Comparison of ENCODE assay signal across 10 mouse cellular contexts in the genomic region with DNA sequence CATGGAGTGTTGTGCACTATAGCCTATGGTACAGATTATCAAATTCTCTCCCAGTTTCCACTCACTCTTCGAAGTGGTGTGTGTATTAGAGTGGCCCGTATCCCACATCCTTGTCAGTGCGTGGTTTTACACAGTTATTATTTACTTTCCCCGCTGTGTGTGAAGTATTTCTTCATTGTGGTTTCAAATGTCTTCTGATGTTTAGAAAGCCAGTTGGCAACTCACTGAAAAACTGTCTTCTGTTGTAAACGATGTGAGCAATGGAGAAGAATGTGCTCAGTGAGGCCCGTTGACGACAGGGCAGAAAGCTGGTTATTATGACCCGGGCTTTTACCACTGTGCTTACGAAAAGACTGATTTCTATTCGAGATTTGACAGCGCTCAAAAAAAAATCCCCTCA.
"Had no signal": no experiment of that assay in that cellular context is flagged by ENCODE, and none has a peak within 500 bp of the region (broad histone marks: within the 10 kb centered on the region; RNA-seq: fewer than 3 reads in every experiment).

No protein-coding gene starts in this region.

- ATAC-seq: midbrain, embryonic 16.5 days had no signal

- H3K4me1 ChIP-seq: liver, embryonic 13.5 days; midbrain, embryonic 12.5 days had no signal

- H3K9ac ChIP-seq: liver, embryonic 13.5 days; lung, embryonic 15.5 days; midbrain, embryonic 12.5 days had no signal

- H3K27me3 ChIP-seq: liver, embryonic 13.5 days; lung, embryonic 15.5 days; midbrain, embryonic 12.5 days had no signal

- H3K9me3 ChIP-seq: liver, embryonic 13.5 days; lung, embryonic 15.5 days; midbrain, embryonic 12.5 days had no signal

- H3K4me3 ChIP-seq: left cerebral cortex, adult 2 months; liver, embryonic 13.5 days; lung, embryonic 15.5 days; midbrain, embryonic 12.5 days had no signal

- DNase-seq: layer of hippocampus, postnatal 36 days; liver, embryonic 13.5 days; lung, postnatal 4 days; thymus, adult 18-20 months; thymus, postnatal 36 days had no signal

- H3K27ac ChIP-seq: kidney, postnatal 0 days; left cerebral cortex, adult 2 months; liver, embryonic 13.5 days; lung, embryonic 15.5 days; midbrain, embryonic 12.5 days had no signal

- H3K36me3 ChIP-seq: liver, embryonic 13.5 days; lung, embryonic 15.5 days; midbrain, embryonic 12.5 days had no signal

- H3K4me2 ChIP-seq: liver, embryonic 13.5 days; lung, embryonic 15.5 days; midbrain, embryonic 12.5 days had no signal
